Mouse (Mus musculus): Measurements from ENCODE around the gene Map3k20. TPM values are rescaled to one million over a fixed set of nuclear protein-coding genes. Genes with fewer than 3 reads are reported as not detected.

Map3k20 gene
- total RNA-seq (2023), result 1 to 10 TPM; 2.5 to 5.5 TPM

DNA sequence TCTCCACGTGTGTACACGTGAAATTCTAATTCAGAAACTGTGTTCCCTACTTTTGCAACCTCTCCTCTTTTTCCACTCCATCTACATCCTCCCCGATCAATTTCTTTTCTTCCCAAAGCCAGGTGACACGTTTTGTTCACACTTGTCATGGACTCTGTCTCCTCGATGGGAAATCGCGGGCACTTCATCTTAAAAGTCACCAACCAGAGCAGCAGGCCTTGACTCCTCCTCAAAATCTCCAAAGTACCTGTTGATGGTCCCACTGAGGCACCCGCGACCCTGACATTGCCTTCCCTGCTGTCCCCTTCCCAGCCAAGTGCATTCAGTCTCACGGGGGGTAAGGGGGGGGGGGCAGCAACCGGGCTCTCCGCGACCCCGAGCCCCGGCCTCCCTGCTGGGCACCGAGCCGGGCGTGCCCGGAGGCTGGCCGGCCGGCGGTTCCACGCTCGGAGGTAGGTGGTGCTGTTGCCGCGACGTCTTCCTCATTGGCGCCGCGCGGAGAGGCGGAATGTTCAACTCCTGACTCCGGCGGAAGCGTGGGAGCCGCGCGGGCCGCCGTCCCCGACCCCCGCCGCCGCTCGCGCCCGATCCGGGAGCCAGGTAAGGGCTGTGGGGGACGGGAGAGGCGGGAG, at the start of gene Map3k20:
Gene Map3k20 (plus strand): TSS at position 382 of the 632 bp plus-strand sequence.

DNA sequence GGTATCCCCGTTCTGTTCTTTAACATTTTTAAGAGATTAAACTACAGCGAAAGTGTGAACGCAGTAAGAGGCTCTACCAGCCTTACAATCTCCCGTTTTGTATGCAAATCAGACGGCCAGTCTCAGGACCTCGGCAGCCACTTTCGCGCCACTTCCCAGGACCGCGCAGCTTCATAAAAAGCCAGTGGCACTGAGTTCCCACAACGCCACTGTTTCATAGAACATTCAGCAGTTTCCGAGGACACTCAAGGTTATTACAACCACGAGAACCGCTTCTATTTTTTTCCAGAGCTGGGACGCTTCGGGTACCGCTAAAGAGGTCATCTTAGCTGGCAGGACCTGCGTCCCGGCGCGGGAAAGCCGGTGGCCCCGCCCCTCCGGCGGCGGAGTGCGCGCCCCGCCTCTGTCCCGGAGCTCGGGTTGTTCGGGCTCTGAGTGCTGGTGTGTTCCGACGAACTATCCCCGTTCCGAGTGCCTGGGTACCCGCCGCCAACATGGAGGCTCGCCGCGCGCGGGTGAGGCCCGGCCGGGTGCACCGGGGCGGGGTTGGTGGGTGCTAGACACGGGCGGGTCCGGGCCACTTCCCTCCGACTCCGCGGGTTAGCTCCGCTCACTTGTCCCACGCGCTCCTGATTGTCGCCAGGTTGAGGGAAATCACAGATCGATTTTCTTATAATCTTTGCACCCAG, 190.5 kb downstream of the Map3k20 start, which contains the start of gene Cdca7:
Gene Cdca7 (plus strand): TSS at position 363 of the 689 bp plus-strand sequence.

Other genes starting within 250 kb of the Map3k20 start
- gene Cdca7, start 190.5 kb downstream of the Map3k20 start, total RNA-seq (2023), result 10 to 100 TPM; 15.0 TPM

All from B cell, adult 67 days (primary cell).